Mouse (Mus musculus): ENCODE measurements around the gene Coq8a. TPM values are rescaled to one million over a fixed set of nuclear protein-coding genes. Genes with fewer than 3 reads are reported as not detected.

The Coq8a gene
- total RNA-seq, 2 experiments from 2014 or later: 56.1 to 65.6 TPM

DNA sequence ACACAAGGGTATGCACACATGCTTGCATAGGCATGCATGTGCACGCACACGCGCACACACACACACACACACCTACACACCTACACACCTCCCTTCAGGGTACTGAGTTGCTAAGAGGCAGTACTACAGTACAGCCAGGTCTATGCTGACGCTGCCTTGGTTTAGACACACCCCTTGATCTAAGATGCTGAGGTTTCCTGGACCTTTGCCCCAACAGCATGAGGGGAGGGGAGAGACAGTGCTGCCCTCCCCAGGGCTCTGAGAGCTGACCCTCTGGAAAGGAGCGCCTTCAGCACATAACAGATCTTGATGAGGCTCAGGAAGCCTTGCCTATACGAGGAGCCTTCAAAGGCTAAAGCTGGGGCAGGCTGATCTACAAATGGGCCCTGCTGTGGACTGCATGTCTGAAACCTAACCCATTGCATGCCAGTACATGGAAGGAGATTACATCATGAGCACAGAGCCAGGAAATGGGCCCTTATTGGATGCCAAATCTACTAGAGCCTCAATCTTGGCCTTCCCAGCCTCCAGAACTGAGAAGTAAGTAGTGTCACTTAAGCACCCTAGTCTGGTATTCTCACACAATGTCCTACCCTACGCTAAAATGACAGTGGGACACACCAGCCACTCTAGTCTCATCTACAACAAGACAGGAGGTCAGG, 18.0 kb downstream of the Coq8a start:
- no peak overlapping the region for H3K4me3 ChIP-seq
- no peak for TF ChIP-seq CTCF (conservative IDR thresholded peaks at IDR 0.05)
- no peak overlapping the region for H3K27ac ChIP-seq
- DNase-seq (ENCODE audit: low spot score in 2 of 2): no peak

DNA sequence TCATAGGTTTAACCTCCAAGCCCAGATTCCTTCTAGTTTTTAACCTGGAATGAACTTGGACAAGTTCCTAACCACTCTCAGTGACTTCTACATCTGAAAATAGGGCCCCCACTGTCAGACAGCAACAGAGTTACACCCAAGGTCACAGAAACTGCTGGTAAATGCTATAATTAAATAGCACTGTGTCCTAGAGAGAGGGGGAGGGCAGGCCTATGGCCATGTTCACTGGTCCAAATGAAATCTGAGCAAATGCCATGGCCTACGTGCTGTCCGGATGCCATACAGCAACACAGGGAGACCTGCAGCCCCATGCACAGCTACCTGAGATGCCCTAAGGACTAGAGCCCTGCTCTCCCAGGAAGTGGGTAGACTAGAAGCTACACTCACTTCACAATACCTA, 19.6 kb downstream of the Coq8a start:
- no peak overlapping the region for H3K4me3 ChIP-seq

DNA sequence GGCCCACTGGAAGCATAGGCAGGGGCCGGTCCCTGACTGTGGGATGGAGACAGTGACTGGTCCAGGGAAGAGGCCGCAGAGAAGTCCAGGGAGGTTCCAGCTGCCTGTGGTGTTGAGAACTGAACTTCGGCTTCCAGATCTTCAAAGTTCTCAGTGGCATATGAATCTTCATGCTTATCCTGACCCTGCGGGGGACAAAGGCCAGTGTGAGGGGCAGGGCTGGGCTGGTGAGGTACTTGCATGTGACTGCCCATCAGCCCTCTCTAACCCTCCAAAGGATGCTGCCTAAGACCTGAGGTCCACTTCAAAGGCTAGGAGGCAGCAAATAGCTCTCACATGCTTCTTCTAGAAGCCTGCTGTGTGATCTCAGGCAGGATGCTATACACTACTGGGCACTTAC, 20.3 kb downstream of the Coq8a start:
- DNase-seq (ENCODE audit: low spot score in 2 of 2): no peak
- Histone ChIP-seq H3K4me3 (no peak overlapping the region), H3K27ac (no peak overlapping the region)
- TF ChIP-seq CTCF (conservative IDR thresholded peaks at IDR 0.05): no peak

More for the DNA sequence above, 19.6 kb downstream of the Coq8a start:
- no peak for DNase-seq (ENCODE audit: low spot score in 2 of 2)
- H3K27ac ChIP-seq: no peak overlapping the region
- no peak for TF ChIP-seq CTCF (conservative IDR thresholded peaks at IDR 0.05)

DNA sequence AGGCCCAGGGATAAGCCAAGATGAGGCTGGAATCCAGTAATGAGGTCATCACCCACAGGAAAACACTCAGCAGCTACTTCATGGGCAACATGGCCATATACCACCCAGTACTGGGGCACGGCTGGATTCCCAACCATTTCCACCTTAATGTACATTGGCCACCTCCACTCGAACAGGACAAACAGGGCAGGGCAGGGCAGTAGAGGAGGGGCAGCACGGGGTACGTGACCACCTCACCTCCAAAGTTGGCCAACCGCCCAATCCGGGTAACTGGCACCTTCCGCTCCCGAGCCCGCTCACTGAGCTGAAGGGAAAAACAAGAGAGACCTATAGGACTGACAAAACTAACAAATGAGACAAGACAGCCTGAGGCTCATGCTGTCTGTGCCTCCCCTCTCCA, 21.1 kb downstream of the Coq8a start:
- Histone ChIP-seq H3K27ac (no peak overlapping the region), H3K4me3 (no peak overlapping the region)
- no peak for TF ChIP-seq CTCF (conservative IDR thresholded peaks at IDR 0.05)
- no peak for DNase-seq (ENCODE audit: low spot score in 2 of 2)

DNA sequence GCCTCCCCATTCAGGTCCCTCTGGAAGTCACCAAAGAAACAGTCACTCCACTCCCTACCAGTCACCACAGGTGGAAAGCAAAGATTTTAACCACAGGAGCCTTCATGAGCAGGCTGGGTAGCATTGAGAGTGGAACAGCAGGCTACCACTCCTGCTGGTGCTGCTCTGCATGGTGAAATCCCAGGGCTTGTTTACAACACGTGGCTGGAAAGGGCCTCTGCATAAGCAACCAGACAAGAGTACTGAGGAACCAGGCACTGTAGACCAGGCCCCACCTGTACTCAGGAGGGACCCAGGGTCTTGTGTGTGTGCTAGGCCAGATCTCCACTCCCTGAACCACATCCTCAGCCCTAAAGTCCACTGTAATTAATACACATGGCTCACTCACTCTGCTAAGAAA, 22.6 kb downstream of the Coq8a start:
- no peak for TF ChIP-seq CTCF (conservative IDR thresholded peaks at IDR 0.05)
- Histone ChIP-seq H3K4me3 (no peak overlapping the region), H3K27ac (no peak overlapping the region)
- DNase-seq (ENCODE audit: low spot score in 2 of 2): no peak

DNA sequence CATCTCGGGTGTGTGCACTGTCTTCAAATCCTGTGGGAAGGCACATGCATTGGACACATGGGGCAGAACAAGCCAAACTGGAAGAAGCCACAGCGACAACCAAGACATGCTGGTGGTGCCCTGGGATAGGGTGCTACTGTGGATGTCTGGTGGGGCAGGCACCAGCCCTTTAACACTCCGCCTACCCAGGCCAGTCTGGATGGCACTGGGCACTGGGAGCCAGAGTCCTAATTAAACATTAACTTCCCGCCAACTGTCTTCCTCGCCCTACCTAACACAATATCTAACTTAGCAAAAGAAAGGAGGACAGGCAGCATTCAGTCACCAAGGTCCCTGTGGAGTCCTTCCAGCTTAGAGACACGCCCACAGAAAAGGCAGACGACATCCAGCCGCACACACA, 23.8 kb downstream of the Coq8a start:
- Histone ChIP-seq H3K27ac (no peak overlapping the region), H3K4me3 (no peak overlapping the region)
- TF ChIP-seq CTCF (conservative IDR thresholded peaks at IDR 0.05): no peak
- no peak for DNase-seq (ENCODE audit: low spot score in 2 of 2)

DNA sequence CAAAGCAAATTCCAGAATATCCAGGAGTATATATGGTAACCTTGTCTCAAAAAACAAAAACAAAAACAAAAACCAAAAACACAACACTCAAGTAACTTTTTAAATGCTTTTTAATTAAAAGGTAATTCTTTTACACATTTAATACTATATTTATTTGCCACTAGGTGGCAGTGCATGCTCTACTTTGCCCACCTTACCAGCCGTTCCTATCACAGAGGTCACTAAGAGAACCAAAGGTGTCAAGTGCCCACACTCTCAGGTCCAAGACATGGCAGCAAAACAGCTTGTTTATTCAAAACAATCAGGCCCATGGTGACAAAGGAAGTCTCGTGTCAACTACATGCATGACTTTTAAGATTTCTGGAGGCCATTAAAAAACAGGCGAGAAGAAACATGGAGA, 24.2 kb downstream of the Coq8a start:
- no peak overlapping the region for H3K27ac ChIP-seq
- no peak for DNase-seq (ENCODE audit: low spot score in 2 of 2)
- TF ChIP-seq CTCF (conservative IDR thresholded peaks at IDR 0.05): peak; percentile 84
- H3K4me3 ChIP-seq: no peak overlapping the region

DNA sequence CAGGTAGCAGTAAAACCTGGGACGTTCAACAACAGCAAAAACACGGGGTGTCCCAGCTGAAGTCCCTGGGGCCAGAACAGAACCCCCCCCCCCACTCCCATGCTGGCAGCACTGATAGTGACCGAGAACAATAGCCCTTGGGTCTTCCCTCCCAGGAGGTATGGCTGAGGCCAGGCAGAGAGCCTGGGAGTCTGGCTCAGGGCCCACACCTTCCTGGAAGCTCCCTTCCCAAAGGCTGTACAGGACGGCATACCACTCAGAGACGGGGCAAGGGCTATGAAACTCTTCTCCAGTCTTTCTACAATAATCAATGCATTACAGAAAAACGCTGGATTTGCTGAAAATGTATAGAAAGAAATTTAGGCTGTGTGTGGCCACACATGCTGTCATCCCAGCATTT, 24.7 kb downstream of the Coq8a start:
- no peak overlapping the region for H3K4me3 ChIP-seq
- no peak for DNase-seq (ENCODE audit: low spot score in 2 of 2)
- TF ChIP-seq CTCF (conservative IDR thresholded peaks at IDR 0.05): no peak
- H3K27ac ChIP-seq: no peak overlapping the region

DNA sequence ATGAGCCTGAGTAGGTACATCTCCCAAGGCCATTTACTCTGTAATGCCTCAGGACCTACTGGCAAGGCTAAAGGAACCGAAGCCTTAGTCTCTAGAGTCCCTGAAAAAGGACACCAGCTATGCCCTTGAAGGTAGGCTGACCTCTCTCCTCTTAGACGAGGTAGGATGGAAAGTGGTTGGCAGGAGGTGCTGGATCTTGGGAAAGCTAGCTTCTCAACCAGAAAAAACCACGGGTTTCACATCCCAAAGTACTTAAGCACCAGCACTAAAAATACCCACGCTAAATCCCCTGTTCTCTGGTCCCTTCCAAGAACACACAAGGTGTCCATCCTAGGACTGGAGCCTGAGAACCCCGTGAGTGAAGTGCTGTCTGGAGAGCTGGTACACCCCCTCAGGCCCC, 26.4 kb downstream of the Coq8a start:
- Histone ChIP-seq H3K4me3 (no peak overlapping the region), H3K27ac (no peak overlapping the region)
- no peak for DNase-seq (ENCODE audit: low spot score in 2 of 2)
- TF ChIP-seq CTCF (conservative IDR thresholded peaks at IDR 0.05): no peak

DNA sequence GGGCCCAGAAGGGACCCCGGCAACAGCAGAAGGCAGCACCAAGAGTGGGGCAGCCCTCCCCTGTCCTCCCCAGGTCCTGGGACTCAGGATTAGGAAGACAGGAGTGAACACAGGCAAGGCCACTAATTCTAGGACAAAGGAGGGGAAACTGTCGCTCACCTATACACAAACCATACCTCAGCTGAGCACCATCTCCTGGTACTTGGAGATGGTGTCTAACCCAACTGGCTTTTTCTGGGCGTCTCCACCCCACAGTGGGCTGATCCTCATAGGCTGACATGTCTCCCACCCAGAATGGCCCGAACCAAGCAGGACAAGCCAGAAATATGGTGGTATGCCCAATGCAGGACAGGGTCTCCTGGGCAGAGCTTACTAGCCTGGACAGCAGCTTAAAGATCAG, 26.8 kb downstream of the Coq8a start:
- TF ChIP-seq CTCF (conservative IDR thresholded peaks at IDR 0.05): peak; percentile 25; the same call in 1 of the 2 replicates
- Histone ChIP-seq H3K4me3 (no peak overlapping the region), H3K27ac (no peak overlapping the region)

DNA sequence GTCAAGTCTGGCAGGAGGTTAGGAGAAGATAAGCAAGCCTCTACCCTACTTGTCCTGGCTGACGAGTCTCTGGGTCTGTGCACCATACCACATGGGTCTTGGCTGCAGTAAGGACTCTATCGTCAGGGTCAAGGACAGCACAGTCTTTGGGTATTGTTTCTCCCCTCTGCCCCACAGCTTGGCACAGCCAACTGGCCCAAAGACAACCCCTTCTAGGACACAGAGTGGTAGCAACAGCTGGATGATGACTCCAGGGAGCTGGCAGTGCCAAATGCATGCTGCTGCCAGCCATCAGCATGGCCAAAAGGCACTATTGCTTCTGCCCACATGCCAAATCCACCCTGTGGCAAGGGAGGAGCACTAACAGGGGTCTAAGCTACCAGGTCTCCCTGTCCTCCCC, 27.5 kb downstream of the Coq8a start:
- H3K4me3 ChIP-seq: no peak overlapping the region
- no peak overlapping the region for H3K27ac ChIP-seq
- no peak for DNase-seq (ENCODE audit: low spot score in 2 of 2)
- no peak for TF ChIP-seq CTCF (conservative IDR thresholded peaks at IDR 0.05)

More for the DNA sequence above, 26.8 kb downstream of the Coq8a start:
- DNase-seq (ENCODE audit: low spot score in 2 of 2): no peak

DNA sequence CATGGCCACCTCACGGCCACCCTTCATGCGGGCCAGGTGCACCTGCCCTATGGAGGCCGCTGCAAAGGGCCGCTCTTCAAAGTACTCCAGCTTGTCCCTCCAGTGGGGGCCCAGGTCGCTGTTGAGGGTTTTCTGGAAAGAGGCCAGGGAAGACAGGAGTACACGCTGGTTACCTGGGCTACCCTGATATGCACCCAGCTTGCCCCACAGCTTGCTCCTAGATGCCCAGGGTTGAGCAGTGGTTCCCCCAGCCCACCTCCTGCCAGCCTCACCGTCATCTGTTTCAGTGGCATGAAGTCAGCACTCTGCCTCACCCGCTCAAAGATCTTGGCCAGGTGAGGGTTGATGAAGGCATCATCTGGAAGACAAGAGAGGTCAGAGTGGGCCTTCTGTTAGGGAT, 29.3 kb downstream of the Coq8a start:
- no peak for TF ChIP-seq CTCF (conservative IDR thresholded peaks at IDR 0.05)
- H3K4me3 ChIP-seq: no peak overlapping the region
- no peak for DNase-seq (ENCODE audit: low spot score in 2 of 2)
- no peak overlapping the region for H3K27ac ChIP-seq

DNA sequence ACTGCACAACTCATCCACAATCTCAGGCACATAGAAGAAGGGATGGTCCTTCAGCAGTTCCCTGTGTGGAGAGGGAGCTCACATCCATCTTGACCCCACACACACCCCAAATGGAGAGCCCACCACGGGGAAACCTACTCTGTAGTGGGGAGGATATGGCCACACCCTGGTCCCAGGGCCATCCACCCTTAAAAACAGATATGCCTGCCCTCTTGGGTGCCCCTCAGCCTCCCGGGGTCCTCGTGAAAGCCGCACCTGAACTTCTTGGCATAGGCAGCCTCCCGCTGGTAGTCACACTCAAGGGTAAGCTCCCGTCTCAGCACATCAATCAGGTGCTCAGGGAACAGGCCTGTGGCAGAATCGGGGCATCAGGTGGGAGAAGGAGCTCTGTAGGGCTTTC, 30.2 kb downstream of the Coq8a start:
- DNase-seq (ENCODE audit: low spot score in 2 of 2): no peak
- no peak overlapping the region for H3K27ac ChIP-seq
- TF ChIP-seq CTCF (conservative IDR thresholded peaks at IDR 0.05): no peak
- no peak overlapping the region for H3K4me3 ChIP-seq

DNA sequence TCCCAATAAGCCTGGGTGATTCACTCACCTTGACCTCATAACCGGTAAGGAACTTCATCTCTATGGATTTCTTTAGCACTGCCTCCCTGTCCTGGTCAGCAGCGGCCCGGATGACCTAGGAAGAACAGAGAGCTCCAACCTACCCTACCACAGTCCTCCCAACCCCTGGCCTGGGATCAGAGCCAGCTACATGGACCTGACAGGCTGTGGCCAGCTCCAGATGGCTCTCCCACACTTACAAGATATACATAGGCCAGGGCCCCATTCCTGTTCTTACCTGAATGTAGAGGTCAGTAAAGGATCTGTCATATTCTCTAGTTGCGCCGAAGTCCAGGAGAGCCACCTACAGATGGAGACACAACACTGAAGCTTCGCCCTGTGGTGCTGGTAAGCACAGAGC, 31.1 kb downstream of the Coq8a start:
- no peak overlapping the region for H3K27ac ChIP-seq
- TF ChIP-seq CTCF (conservative IDR thresholded peaks at IDR 0.05): no peak
- DNase-seq (ENCODE audit: low spot score in 2 of 2): no peak
- no peak overlapping the region for H3K4me3 ChIP-seq

DNA sequence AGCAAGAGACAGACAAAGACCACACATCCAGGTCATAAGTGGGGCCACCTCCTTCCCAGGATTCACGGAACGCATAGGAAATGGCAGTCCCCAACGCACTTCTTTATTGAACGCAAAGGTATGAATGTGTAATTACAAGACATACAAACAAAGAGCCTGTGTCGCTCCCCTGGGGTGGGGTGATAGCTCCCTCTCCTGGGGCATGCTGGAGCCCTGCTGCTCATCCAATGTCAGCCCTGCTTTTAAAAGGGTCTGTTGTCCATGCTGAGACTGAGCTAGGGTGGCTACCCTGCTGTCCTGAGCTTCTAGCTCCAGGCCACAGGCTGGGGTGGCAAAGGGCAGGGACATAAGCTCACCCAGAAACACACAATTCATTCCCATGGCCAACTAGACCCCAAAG, 32.9 kb downstream of the Coq8a start:
- TF ChIP-seq CTCF (conservative IDR thresholded peaks at IDR 0.05): peak; percentile 23; the same call in 1 of the 2 replicates
- Histone ChIP-seq H3K27ac (no peak overlapping the region), H3K4me3 (no peak overlapping the region)
- DNase-seq (ENCODE audit: low spot score in 2 of 2): no peak

All from layer of hippocampus, adult 2 months (tissue).